Mouse (Mus musculus) cerebellum, adult 9-10 months (tissue): ENCODE data around the gene Pnpla6.
"Not testable (repeated sequence)": the region's sequence is repeated elsewhere in the genome, so short reads cannot be mapped to it uniquely, and the experiment has no call there.

Experiments used
- DNase-seq: peaks from one replicate; pipeline ENCODE4 v3.0.0; 2022

The Pnpla6 gene

DNA sequence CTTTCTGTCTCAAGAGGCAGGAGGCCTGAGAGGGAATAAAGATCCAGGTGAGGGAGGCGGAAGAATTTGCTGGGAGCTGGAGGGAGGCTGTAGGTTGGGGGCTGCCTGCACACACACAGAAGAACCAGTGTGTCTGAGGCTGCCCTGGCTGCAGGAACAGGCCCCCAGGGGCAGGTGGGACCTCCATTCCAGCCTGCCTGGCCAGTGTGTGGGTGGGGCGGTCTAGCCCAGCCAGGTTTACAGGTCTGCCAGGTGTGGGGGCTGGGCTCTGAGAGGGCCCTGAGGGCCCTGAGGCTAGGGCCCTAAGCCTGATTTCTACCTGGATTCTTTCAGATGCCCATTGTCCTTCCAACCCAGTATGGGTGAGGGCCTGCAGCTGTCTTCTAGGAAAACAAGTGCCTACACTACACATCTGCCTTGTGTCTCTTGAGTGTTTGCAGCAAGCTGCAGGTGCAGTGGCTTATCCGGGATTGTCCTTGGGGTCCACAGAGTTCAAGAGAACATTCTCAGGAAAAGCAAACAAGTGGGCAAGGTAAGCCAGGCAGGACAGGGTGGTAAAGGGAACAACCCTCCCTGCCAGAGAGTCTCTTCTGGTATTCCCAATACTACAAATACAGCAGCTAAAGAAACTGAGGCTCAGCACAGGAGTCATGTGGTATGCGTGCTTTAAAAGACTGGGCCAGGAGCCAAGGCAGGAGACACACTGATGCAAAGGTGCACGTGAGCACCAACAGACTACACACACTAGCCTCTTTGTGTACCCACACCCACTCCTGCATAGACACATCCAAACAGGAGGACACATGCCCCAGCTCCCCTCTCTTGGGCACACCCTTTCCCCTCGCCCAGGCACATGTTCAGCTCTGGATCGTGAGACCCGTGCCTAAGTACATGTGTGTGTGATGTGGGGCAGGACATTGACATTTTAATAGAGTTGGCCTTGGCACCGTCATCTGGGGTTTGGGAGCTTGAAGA, 64.5 kb downstream of the Pnpla6 start:
- DNase-seq = no peak

DNA sequence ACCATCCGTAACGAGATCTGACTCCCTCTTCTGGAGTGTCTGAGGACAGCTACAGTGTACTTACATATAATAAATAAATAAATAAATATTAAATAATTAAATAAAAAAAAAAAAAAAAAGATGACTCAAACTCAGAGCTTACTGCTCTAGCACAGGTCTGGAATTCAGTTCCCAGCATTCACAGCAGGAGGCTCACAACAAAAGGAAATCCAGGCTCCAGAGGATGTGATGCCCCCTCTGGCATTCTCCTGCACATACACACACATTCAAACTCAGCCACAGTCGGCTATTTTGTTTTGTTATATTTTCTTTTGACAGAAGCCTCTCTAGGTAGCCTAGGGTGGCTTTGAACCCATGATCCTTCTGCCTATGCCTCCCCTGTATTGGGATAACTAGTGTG, 66.8 kb downstream of the Pnpla6 start:
- DNase-seq = not testable (repeated sequence)

- DNase-seq = no peak
Observed at GRCm38 (mm10) chr8:3586452-3586851, 71.3 kb downstream of the Pnpla6 start.

- no peak for DNase-seq
Observed at GRCm38 (mm10) chr8:3586993-3587390, 71.8 kb downstream of the Pnpla6 start, which contains the start of gene Camsap3. Camsap3 (plus strand) TSS chr8:3587293.

GRCm38 (mm10) chr8:3587391-3588257, 72.4 kb downstream of the Pnpla6 start:
- DNase-seq = peak; percentile 78

GRCm38 (mm10) chr8:3588258-3588633, 73.1 kb downstream of the Pnpla6 start:
- no peak for DNase-seq

- DNase-seq = no peak
Observed at GRCm38 (mm10) chr8:3593470-3593869, 78.3 kb downstream of the Pnpla6 start.
